Mouse (Mus musculus): Measurements from ENCODE around the gene Mex3a.

Mex3a gene

GRCm38 (mm10) chr3:88525021-88525420, 7.2 kb upstream of the Mex3a start:
- in situ Hi-C loops (cut with MboI, MseI), result no loop called here

- in situ Hi-C loops (cut with MboI, MseI), result no loop called here
Observed at GRCm38 (mm10) chr3:88526157-88527131, 5.8 kb upstream of the Mex3a start.

- in situ Hi-C loops (cut with MboI, MseI), result no loop called here
Observed at GRCm38 (mm10) chr3:88527565-88527964, 4.6 kb upstream of the Mex3a start.

DNA sequence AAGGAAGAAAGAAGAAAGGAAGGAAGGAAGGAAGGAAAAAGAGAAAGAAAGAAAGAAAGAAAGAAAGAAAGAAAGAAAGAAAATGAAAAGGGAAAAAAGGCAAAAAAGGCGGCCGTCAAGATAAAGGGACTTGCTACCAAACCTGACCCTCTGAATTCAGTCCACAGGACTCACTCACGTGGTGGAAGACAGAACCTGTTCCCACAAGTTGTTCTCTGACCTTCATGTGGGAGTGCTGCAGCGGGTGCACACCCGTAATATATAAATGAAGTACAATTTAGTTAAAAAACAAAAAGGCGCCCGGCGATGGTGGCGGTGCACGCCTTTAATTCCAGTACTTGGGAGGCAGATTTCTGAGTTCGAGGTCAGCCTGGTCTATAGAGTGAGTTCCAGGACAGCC, 3.5 kb upstream of the Mex3a start:
- in situ Hi-C loops (cut with MboI, MseI), result no loop called here

GRCm38 (mm10) chr3:88529204-88530000, 2.8 kb upstream of the Mex3a start:
- in situ Hi-C loops (cut with MboI, MseI), result no loop called here

GRCm38 (mm10) chr3:88530082-88530864, 1.9 kb upstream of the Mex3a start:
- in situ Hi-C loops (cut with MboI, MseI), result no loop called here

DNA sequence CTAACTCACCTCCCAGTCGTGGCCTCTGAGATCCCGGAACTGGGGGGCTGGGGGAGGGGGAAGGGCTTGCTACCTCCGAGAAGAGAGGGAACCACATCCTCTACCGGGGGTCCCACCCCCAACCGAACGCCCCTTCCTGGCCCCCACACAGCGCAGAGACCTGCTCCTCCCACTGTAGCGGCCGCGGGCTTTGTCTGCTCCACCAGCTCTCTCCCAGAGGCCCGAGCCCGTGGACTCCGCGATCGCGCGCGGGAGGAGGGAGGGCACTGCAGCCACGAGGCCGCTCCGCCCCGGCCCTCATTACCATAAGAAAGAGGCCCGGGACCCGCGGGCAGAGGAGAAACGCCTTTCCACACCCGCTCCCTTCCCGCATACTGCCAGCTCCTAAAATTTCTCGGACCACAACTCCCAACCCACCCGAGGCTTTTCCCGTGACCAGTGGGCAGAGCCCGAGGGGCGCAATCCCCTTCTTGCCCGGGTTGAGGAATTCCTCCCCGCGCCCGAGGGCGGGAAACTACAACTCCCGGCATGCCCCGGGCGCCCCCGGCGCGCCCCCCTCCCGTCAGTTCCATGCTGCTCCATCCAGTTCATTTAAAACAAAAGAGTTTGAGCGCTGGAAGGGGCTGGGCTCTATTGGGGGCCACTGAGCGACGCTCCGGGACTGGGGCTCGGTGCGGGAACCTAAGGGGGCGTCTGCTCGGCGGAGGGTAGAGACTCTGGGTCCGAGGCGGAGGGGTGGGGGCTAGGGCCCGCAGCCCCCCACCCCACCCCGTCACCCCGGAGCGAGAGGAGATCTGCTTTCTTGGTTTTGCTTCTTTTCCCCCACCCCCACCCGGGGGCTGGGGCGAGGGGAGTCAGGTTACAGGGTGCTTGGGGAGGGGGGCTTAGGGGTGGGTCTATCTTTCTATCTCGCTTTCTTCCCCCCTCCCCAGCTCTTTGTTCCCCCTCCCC, 572 bp upstream of the Mex3a start:
- in situ Hi-C loops (cut with MboI, MseI), result no loop called here

DNA sequence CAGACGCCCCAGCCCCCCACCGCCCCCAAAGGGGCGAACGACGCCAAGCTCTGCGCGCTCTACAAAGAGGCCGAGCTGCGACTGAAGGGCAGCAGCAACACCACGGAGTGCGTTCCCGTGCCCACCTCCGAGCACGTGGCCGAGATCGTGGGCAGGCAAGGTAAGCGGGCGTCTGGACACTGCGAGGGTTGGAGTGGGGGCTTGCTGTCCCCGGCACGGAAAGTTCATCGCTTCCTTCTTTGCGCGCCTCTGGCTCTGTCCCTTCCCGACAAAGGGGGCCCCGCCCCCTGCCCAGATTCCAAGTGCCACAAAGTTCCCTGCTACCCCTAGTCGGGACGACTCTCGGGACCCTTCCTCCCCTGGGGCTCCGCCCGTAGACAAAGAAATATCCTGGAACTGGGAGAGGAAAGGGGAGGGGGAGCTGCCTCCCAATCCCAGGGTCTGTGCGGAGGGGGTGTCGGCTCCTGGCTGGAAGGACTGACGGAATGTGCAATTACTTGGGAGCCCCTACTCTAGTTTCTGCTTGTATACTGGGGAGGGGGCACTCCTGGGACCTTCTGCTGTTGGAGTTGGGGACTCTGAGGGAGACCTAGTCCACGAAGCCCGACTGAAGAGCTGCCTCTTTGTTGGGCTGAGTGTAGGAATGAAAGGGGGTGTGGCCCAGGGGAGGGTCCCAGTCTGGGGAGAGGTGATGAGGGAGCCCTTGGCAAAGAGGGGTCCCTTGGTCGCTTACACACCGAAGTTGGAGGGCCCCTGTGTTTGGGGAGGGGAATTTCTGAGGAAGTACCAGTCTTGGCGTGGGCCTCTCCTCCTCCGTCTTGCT, 705 bp downstream of the Mex3a start:
- in situ Hi-C loops (cut with MboI, MseI), result no loop called here

- in situ Hi-C loops (cut with MboI, MseI), result no loop called here
Observed at GRCm38 (mm10) chr3:88533706-88534105, 1.5 kb downstream of the Mex3a start.

DNA sequence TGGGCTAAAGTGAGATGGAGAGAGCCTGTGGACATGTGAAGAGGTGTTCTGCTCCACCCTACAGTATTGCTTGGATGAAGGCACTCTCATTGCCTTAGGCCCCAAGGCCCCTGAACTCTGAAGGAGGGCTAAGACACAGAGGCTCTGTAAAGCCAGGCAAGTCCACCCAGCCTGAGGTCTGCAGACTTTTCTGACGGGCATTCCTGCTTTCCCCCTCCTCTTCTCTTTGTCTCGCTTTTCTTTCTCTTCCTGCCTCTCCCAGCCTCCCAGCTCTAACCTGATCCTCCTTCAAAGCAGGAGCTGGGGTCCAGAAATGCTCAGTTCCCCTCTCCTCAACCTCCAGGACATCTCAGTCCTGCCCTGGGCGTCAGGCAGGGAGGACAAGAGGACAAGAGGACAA, 2.8 kb downstream of the Mex3a start:
- in situ Hi-C loops (cut with MboI, MseI), result no loop called here

GRCm38 (mm10) chr3:88535527-88535926, 3.3 kb downstream of the Mex3a start:
- in situ Hi-C loops (cut with MboI, MseI), result no loop called here

DNA sequence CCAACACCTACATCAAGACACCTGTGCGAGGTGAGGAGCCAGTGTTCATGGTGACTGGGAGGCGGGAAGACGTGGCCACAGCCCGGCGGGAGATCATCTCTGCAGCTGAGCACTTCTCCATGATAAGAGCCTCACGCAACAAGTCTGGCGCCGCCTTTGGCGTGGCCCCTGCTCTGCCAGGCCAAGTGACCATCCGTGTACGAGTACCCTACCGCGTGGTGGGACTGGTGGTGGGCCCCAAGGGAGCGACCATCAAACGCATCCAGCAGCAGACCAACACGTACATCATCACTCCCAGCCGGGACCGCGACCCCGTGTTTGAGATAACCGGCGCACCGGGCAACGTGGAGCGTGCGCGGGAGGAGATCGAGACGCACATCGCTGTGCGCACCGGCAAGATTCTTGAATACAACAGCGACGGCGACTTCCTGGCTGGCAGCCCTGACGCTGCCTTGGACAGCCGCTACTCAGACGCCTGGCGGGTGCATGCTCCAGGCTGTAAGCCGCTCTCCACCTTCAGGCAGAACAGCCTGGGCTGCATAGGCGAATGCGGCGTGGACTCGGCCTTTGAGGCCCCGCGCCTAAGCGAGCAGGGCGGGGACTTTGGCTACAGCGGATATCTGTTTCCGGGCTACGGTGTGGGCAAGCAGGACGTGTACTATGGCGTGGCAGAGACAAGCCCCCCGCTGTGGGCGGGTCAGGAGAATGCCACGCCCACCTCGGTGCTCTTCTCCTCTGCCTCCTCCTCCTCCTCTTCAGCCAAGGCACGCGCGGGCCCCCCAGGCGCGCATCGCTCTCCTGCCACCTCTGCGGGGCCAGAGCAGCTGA, 4.1 kb downstream of the Mex3a start:
- in situ Hi-C loops (cut with MboI, MseI), result no loop called here

DNA sequence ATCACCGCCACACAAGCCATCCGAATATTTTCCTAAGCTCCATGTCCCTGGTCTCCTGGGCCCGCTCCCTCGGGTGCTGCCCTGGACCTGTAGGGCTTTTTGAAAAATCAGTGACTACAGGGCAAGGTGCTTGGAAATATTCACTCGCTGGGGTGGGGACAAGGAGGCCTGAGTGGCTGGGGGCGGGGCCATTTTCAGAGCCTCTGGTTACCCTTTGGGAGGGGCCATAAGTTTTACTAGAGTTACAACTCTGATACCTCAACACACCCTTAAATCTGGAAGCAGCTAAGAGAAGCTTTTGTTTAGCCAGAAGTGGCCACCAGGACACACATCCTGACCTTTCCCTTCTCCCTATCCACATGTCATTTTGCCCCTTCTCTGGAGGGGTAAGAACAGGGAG, 5.0 kb downstream of the Mex3a start:
- in situ Hi-C loops (cut with MboI, MseI), result no loop called here

GRCm38 (mm10) chr3:88538271-88539145, 6.3 kb downstream of the Mex3a start:
- in situ Hi-C loops (cut with MboI, MseI), result no loop called here

- in situ Hi-C loops (cut with MboI, MseI), result no loop called here
Observed at GRCm38 (mm10) chr3:88539397-88539796, 7.2 kb downstream of the Mex3a start.

- in situ Hi-C loops (cut with MboI, MseI), result no loop called here
Observed at GRCm38 (mm10) chr3:88540085-88540484, 7.9 kb downstream of the Mex3a start.

DNA sequence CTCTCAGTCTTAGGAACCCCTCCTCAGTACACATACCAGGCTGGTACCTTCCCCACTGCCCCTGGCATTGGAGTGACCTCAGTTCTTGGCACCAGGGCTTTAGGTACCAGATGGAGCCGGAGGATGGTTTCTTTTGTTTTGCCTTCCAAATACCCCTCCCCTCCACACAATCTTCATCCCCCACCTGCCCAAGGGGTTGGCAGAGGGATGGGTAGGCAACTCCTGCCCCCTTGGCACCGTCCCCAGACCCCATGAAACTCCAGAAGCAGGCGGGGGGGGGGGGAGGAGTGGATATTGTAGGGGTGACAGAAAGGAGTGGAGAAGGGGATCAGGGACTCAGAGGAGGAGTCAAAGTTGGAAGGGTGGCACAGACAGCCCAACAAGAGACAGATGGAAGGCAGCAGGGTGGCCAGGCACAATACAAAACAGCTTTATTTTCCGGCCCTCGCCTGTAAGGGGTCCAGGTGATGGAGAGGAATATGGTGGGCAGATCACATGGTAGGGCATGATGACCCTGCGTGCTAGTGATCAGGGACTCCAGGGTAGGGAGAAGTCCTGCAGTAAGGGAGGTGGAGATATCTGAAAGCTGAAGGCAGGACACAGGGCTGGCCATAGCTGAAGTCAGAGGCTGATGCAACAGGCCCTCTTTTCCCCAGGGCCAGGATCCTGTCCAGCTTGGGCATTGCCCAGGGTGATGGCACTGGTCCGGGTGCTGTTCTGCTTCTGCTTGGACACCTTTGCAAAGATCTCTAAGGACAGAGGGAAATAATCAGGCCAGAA, 9.6 kb downstream of the Mex3a start:
- in situ Hi-C loops (cut with MboI, MseI), result no loop called here

Data from T-helper 1 cell (primary cell).